Mouse (Mus musculus): ENCODE measurements around the gene Pdzd7.

DNA sequence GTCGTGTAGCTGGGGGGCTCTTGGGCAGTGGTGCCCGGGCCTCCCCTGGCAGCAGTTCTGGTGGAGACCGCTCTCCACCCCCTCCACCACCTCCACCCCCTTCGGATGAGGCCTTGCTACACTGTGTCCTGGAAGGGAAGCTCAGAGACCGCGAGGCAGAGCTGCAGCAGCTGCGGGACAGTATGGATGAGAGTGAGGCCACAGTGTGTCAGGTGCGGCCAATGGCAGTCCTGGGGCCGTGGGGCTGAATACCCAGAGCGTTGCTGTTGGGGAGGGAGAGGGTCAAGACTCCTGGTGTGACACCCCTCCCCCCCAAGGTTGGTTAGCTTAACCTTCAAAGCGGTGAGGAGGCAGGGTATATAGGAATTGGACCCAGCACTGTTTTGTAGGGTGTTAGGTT lies 21.5 kb downstream of the Pdzd7 start:
- TF ChIP-seq EP300 (IDR thresholded peaks at IDR 0.05; ENCODE audit: low read length) (no peak), USF1 (IDR thresholded peaks at IDR 0.05; ENCODE audit: low read depth, low read length) (no peak), USF2 (conservative IDR thresholded peaks at IDR 0.05; ENCODE audit: low read depth, low read length) (no peak), MAZ (IDR thresholded peaks at IDR 0.05; ENCODE audit: low read depth, low read length) (no peak), ZKSCAN1 (IDR thresholded peaks at IDR 0.05; ENCODE audit: borderline replicate concordance, low read depth, low read length) (no peak), POLR2A (IDR thresholded peaks at IDR 0.05; ENCODE audit: low read depth, low read length) (no peak), ELF1 (IDR thresholded peaks at IDR 0.05; ENCODE audit: low read depth, low read length) (no peak), ZNF384 (IDR thresholded peaks at IDR 0.05; ENCODE audit: low read depth, low read length) (no peak)
